Mouse (Mus musculus) fat pad, adult 2 months (tissue): ENCODE results near the gene Pcdh9.

Source experiments
- DNase-seq: peaks from one replicate; pipeline ENCODE4 v3.0.0-alpha.2; 2011; ENCODE audit warnings: low read depth, low spot score; ENCODE audit errors: extremely low read depth

The Pcdh9 gene

GRCm38 (mm10) chr14:93890519-93891370, at the start of gene Pcdh9:
Gene Pcdh9 (minus strand): TSS chr14:93890679.
- DNase-seq = no peak

GRCm38 (mm10) chr14:93906928-93907327, 16.4 kb upstream of the Pcdh9 start:
- DNase-seq = no peak

- no peak for DNase-seq
These were observed 8.1 kb upstream of the Pcdh9 start for GRCm38 (mm10) chr14:93898533-93898932.

GRCm38 (mm10) chr14:93895131-93895530, 4.7 kb upstream of the Pcdh9 start:
- DNase-seq = no peak

- DNase-seq = no peak
These were observed 880 bp upstream of the Pcdh9 start for GRCm38 (mm10) chr14:93891371-93891746.

- DNase-seq = no peak
These were observed 500 bp downstream of the Pcdh9 start for GRCm38 (mm10) chr14:93889839-93890518.

- DNase-seq = no peak
These were observed 1.2 kb downstream of the Pcdh9 start for GRCm38 (mm10) chr14:93889231-93889630.

- DNase-seq = no peak
These were observed 2.1 kb downstream of the Pcdh9 start for GRCm38 (mm10) chr14:93888346-93888745.

- DNase-seq = no peak
These were observed 3.4 kb downstream of the Pcdh9 start for GRCm38 (mm10) chr14:93887066-93887465.

- no peak for DNase-seq
These were observed 4.9 kb downstream of the Pcdh9 start for GRCm38 (mm10) chr14:93885551-93886084.

GRCm38 (mm10) chr14:93884467-93884866, 6.0 kb downstream of the Pcdh9 start:
- DNase-seq = no peak

GRCm38 (mm10) chr14:93880071-93880470, 10.4 kb downstream of the Pcdh9 start:
- no peak for DNase-seq

GRCm38 (mm10) chr14:93875968-93876367, 14.5 kb downstream of the Pcdh9 start:
- DNase-seq = no peak

- no peak for DNase-seq
These were observed 22.3 kb downstream of the Pcdh9 start for GRCm38 (mm10) chr14:93868211-93868610.

GRCm38 (mm10) chr14:93858069-93858468, 32.4 kb downstream of the Pcdh9 start:
- DNase-seq = no peak

- no peak for DNase-seq
These were observed 44.3 kb downstream of the Pcdh9 start for GRCm38 (mm10) chr14:93846091-93846677.

GRCm38 (mm10) chr14:93842686-93843288, 47.7 kb downstream of the Pcdh9 start:
- DNase-seq = no peak

- DNase-seq = no peak
These were observed 58.0 kb downstream of the Pcdh9 start for GRCm38 (mm10) chr14:93832511-93832910.

GRCm38 (mm10) chr14:93827159-93827558, 63.3 kb downstream of the Pcdh9 start:
- DNase-seq = no peak

- DNase-seq = no peak
These were observed 64.4 kb downstream of the Pcdh9 start for GRCm38 (mm10) chr14:93826042-93826462.

GRCm38 (mm10) chr14:93818845-93819244, 71.6 kb downstream of the Pcdh9 start:
- DNase-seq = no peak
